Mouse (Mus musculus) liver, embryonic 15.5 days (tissue): Measurements from ENCODE around the gene Adora2b. TPM values are rescaled to one million over a fixed set of nuclear protein-coding genes. Genes with fewer than 3 reads are reported as not detected.
"Not testable (repeated sequence)": the region's sequence is repeated elsewhere in the genome, so short reads cannot be mapped to it uniquely, and the experiment has no call there.

ENCODE experiments used
- ATAC-seq: fragments of 200-750 bp; cut with Nextera tagmentation; 2 replicates; pipeline ENCODE4 v1.8.0; 2017; ENCODE audit warnings: moderate number of reproducible peaks, mild to moderate bottlenecking, moderate library complexity; ENCODE audit not compliant: insufficient read depth
- H3K27ac ChIP-seq: fragments of 300-500 bp; sonication (generic); replicated peaks from 2 replicates; pipeline ENCODE4 v1.5.1; 2015; ENCODE audit warnings: mild to moderate bottlenecking, inconsistent platforms
- H3K27me3 ChIP-seq: fragments of 300-500 bp; sonication (generic); 2 replicates; pipeline ENCODE4 v1.6.1; 2015; ENCODE audit warnings: mild to moderate bottlenecking, inconsistent platforms
- H3K36me3 ChIP-seq: fragments of 300-500 bp; sonication (generic); replicated peaks from 2 replicates; pipeline ENCODE4 v1.6.1; 2015; ENCODE audit warnings: moderate library complexity, mild to moderate bottlenecking, inconsistent platforms
- H3K4me1 ChIP-seq: fragments of 300-500 bp; sonication (generic); replicated peaks from 2 replicates; pipeline ENCODE4 v1.6.1; 2015; ENCODE audit warnings: inconsistent platforms
- H3K4me2 ChIP-seq: fragments of 300-500 bp; sonication (generic); 2 replicates; pipeline ENCODE4 v1.6.1; 2015; ENCODE audit warnings: moderate library complexity, mild to moderate bottlenecking, inconsistent platforms
- H3K4me3 ChIP-seq: fragments of 300-500 bp; sonication (generic); replicated peaks from 2 replicates; pipeline ENCODE4 v1.5.1; 2015; ENCODE audit warnings: mild to moderate bottlenecking, inconsistent platforms
- H3K9ac ChIP-seq: fragments of 300-500 bp; sonication (generic); 2 replicates; pipeline ENCODE4 v1.6.1; 2015; ENCODE audit warnings: moderate library complexity, mild to moderate bottlenecking, inconsistent platforms
- H3K9me3 ChIP-seq: fragments of 300-500 bp; sonication (generic); replicated peaks from 2 replicates; pipeline ENCODE4 v1.6.1; 2016; ENCODE audit warnings: inconsistent platforms
- WGBS: fragments of 180-500 bp; shearing (Covaris S2); methylation state at CpG from one replicate; pipeline ENCODE4 v1.1.7; 2015; ENCODE audit warnings: mixed read lengths; ENCODE audit not compliant: insufficient replicate concordance; 5-methylcytosine and 5-hydroxymethylcytosine counted together
- polyA plus RNA-seq: library from polyadenylated mRNA; unstranded; fragments of >200 nt; fragmentation: Nextera tagmentation; extraction: Ambion mirVana; gene quantifications from 2 replicates; pipeline ENCODE4 v1.2.1, GENCODE M21; 2015

Adora2b gene
- polyA plus RNA-seq, 1 experiment from 2014 or later = 0.59 TPM

GRCm38 (mm10) chr11:62264018-62264417, 15.2 kb downstream of the Adora2b start:
- H3K9me3 ChIP-seq = no peaks in the 10 kb centered on the region
- H3K27me3 ChIP-seq = peaks cover 15% of the 10 kb centered on the region
- H3K4me2 ChIP-seq = no peak overlapping the region
- 44% methylated on average over 7 of the region's 7 CpGs for WGBS
- no peak for ATAC-seq
- no peak overlapping the region for H3K27ac ChIP-seq
- no peak overlapping the region for H3K4me3 ChIP-seq
- H3K9ac ChIP-seq = no peak overlapping the region
- H3K36me3 ChIP-seq = no peaks in the 10 kb centered on the region
- no peaks in the 10 kb centered on the region for H3K4me1 ChIP-seq

- WGBS = 70% methylated on average over 7 of the region's 7 CpGs
- H3K4me3 ChIP-seq = no peak overlapping the region
- H3K4me2 ChIP-seq = no peak overlapping the region
- H3K27ac ChIP-seq = no peak overlapping the region
- no peak for ATAC-seq
- no peaks in the 10 kb centered on the region for H3K36me3 ChIP-seq
- peaks cover 15% of the 10 kb centered on the region for H3K27me3 ChIP-seq
- H3K4me1 ChIP-seq = no peaks in the 10 kb centered on the region
- no peaks in the 10 kb centered on the region for H3K9me3 ChIP-seq
- H3K9ac ChIP-seq = no peak overlapping the region
These were observed 16.9 kb downstream of the Adora2b start for GRCm38 (mm10) chr11:62265642-62266041.

- Histone ChIP-seq H3K4me1 (no peaks in the 10 kb centered on the region), H3K36me3 (no peaks in the 10 kb centered on the region), H3K27ac (no peak overlapping the region), H3K9ac (no peak overlapping the region), H3K4me3 (no peak overlapping the region), H3K4me2 (no peak overlapping the region), H3K9me3 (no peaks in the 10 kb centered on the region), H3K27me3 (0 out of 2 replicates have a peak, but pooled peaks cover 9% of the 10 kb centered on the region)
- ATAC-seq = no peak
- WGBS = 65% methylated on average over 17 of the region's 17 CpGs
These were observed 17.9 kb downstream of the Adora2b start for GRCm38 (mm10) chr11:62266466-62267214.

GRCm38 (mm10) chr11:62268381-62268780, 19.6 kb downstream of the Adora2b start:
- Histone ChIP-seq H3K27me3 (0 out of 2 replicates have a peak, but pooled peaks cover 5% of the 10 kb centered on the region), H3K4me2 (no peak overlapping the region), H3K36me3 (no peaks in the 10 kb centered on the region), H3K27ac (no peak overlapping the region), H3K9me3 (no peaks in the 10 kb centered on the region), H3K4me3 (no peak overlapping the region), H3K9ac (no peak overlapping the region), H3K4me1 (no peaks in the 10 kb centered on the region)
- ATAC-seq = no peak
- 46% methylated on average over 8 of the region's 8 CpGs for WGBS

GRCm38 (mm10) chr11:62269097-62269496, 20.3 kb downstream of the Adora2b start:
- Histone ChIP-seq H3K36me3 (no peaks in the 10 kb centered on the region), H3K4me3 (no peak overlapping the region), H3K27me3 (0 out of 2 replicates have a peak, but pooled peaks cover 5% of the 10 kb centered on the region), H3K4me2 (no peak overlapping the region), H3K27ac (no peak overlapping the region), H3K9me3 (no peaks in the 10 kb centered on the region), H3K4me1 (no peaks in the 10 kb centered on the region), H3K9ac (no peak overlapping the region)
- WGBS = 74% methylated on average over 12 of the region's 12 CpGs
- no peak for ATAC-seq

GRCm38 (mm10) chr11:62270851-62271250, 22.1 kb downstream of the Adora2b start:
- no peak overlapping the region for H3K4me2 ChIP-seq
- WGBS = 55% methylated on average over 5 of the region's 5 CpGs
- H3K27me3 ChIP-seq = no peaks in the 10 kb centered on the region
- H3K36me3 ChIP-seq = no peaks in the 10 kb centered on the region
- H3K4me3 ChIP-seq = no peak overlapping the region
- H3K9me3 ChIP-seq = no peaks in the 10 kb centered on the region
- H3K9ac ChIP-seq = no peak overlapping the region
- no peak overlapping the region for H3K27ac ChIP-seq
- no peak for ATAC-seq
- no peaks in the 10 kb centered on the region for H3K4me1 ChIP-seq

GRCm38 (mm10) chr11:62277086-62277485, 28.3 kb downstream of the Adora2b start:
- Histone ChIP-seq H3K4me1 (peaks cover 24% of the 10 kb centered on the region), H3K9ac (no peak overlapping the region), H3K4me2 (no peak overlapping the region), H3K36me3 (no peaks in the 10 kb centered on the region), H3K27ac (no peak overlapping the region), H3K4me3 (no peak overlapping the region), H3K9me3 (no peaks in the 10 kb centered on the region), H3K27me3 (no peaks in the 10 kb centered on the region)
- ATAC-seq = no peak
- 69% methylated on average over 8 of the region's 8 CpGs for WGBS

GRCm38 (mm10) chr11:62278027-62278426, 29.2 kb downstream of the Adora2b start:
- no peaks in the 10 kb centered on the region for H3K9me3 ChIP-seq
- peak; percentile 31; the same call in 1 of the 2 replicates for ATAC-seq
- WGBS = 2% methylated on average over 5 of the region's 5 CpGs
- H3K4me1 ChIP-seq = peaks cover 26% of the 10 kb centered on the region
- no peak overlapping the region for H3K9ac ChIP-seq
- H3K4me3 ChIP-seq = no peak overlapping the region
- H3K27ac ChIP-seq = no peak overlapping the region; the same call in 1 of the 2 replicates
- H3K27me3 ChIP-seq = no peaks in the 10 kb centered on the region
- H3K4me2 ChIP-seq = peak overlapping the region; percentile 37
- no peaks in the 10 kb centered on the region for H3K36me3 ChIP-seq

- H3K4me3 ChIP-seq = peak within 1 kb of the TSS; percentile 82
- H3K4me1 ChIP-seq = peaks cover 26% of the 10 kb centered on the region
- H3K27me3 ChIP-seq = no peaks in the 10 kb centered on the region
- no peaks in the 10 kb centered on the region for H3K9me3 ChIP-seq
- peak within 1 kb of the TSS; percentile 78 for H3K9ac ChIP-seq
- peak within 1 kb of the TSS; percentile 89 for H3K27ac ChIP-seq
- WGBS = under 1% methylated on average over 68 of the region's 68 CpGs
- peak within 1 kb of the TSS; percentile 97 for H3K4me2 ChIP-seq
- ATAC-seq = peak; percentile 94
- peaks cover 5% of the 10 kb centered on the region; the same call in 1 of the 2 replicates for H3K36me3 ChIP-seq
These were observed 32.2 kb downstream of the Adora2b start, which contains the start of the genes Zswim7 and Ttc19 for GRCm38 (mm10) chr11:62280675-62281600. TSS of gene Zswim7 (minus strand) at chr11:62281375. TSS of gene Ttc19 (plus strand) at chr11:62281473.

- Histone ChIP-seq H3K36me3 (peaks cover 9% of the 10 kb centered on the region; the same call in 1 of the 2 replicates), H3K4me3 (peak overlapping the region; percentile 82), H3K4me2 (peak overlapping the region; percentile 97), H3K4me1 (peaks cover 26% of the 10 kb centered on the region), H3K9me3 (no peaks in the 10 kb centered on the region), H3K27me3 (no peaks in the 10 kb centered on the region), H3K27ac (peak overlapping the region; percentile 89), H3K9ac (peak overlapping the region; percentile 78)
- ATAC-seq = peak; percentile 86
- WGBS = under 1% methylated on average over 55 of the region's 57 CpGs
These were observed 32.8 kb downstream of the Adora2b start for GRCm38 (mm10) chr11:62281601-62281997.

- not testable (repeated sequence) for H3K9ac ChIP-seq, H3K27ac ChIP-seq, ATAC-seq, H3K27me3 ChIP-seq, H3K4me3 ChIP-seq, H3K9me3 ChIP-seq, H3K4me2 ChIP-seq
- peaks cover 14% of the 10 kb centered on the region for H3K36me3 ChIP-seq
- H3K4me1 ChIP-seq = peaks cover 19% of the 10 kb centered on the region
- 83% methylated on average over 3 of the region's 3 CpGs for WGBS
These were observed 35.2 kb downstream of the Adora2b start for GRCm38 (mm10) chr11:62284020-62284419.
